Mouse (Mus musculus) kidney, embryonic 15.5 days (tissue): ENCODE measurements around the gene Opn4. TPM values are rescaled to one million over a fixed set of nuclear protein-coding genes. Genes with fewer than 3 reads are reported as not detected.

ENCODE experiments used
- ATAC-seq: fragments of 200-750 bp; cut with Nextera tagmentation; replicated peaks from 2 replicates; pipeline ENCODE4 v1.8.0; 2017; ENCODE audit warnings: moderate TSS enrichment; ENCODE audit not compliant: low FRiP score
- H3K27ac ChIP-seq: fragments of 300-500 bp; sonication (generic); 2 replicates; pipeline ENCODE4 v1.5.1; 2015; ENCODE audit warnings: mild to moderate bottlenecking, inconsistent platforms
- H3K27me3 ChIP-seq: fragments of 300-500 bp; sonication (generic); 2 replicates; pipeline ENCODE4 v1.6.1; 2015; ENCODE audit warnings: inconsistent platforms
- H3K36me3 ChIP-seq: fragments of 300-500 bp; sonication (generic); 2 replicates; pipeline ENCODE4 v1.6.1; 2015; ENCODE audit warnings: inconsistent platforms
- H3K4me1 ChIP-seq: fragments of 300-500 bp; sonication (generic); 2 replicates; pipeline ENCODE4 v1.6.1; 2015; ENCODE audit warnings: inconsistent platforms
- H3K4me2 ChIP-seq: fragments of 300-500 bp; sonication (generic); 2 replicates; pipeline ENCODE4 v1.6.1; 2015; ENCODE audit warnings: moderate library complexity, mild to moderate bottlenecking, inconsistent platforms
- H3K4me3 ChIP-seq: fragments of 300-500 bp; sonication (generic); replicated peaks from 2 replicates; pipeline ENCODE4 v1.5.1; 2015; ENCODE audit warnings: mild to moderate bottlenecking, inconsistent platforms
- H3K9ac ChIP-seq: fragments of 300-500 bp; sonication (generic); 2 replicates; pipeline ENCODE4 v1.6.1; 2015; ENCODE audit warnings: mild to moderate bottlenecking, inconsistent platforms
- H3K9me3 ChIP-seq: fragments of 300-500 bp; sonication (generic); replicated peaks from 2 replicates; pipeline ENCODE4 v1.6.1; 2016; ENCODE audit warnings: inconsistent platforms
- WGBS: fragments of 180-500 bp; shearing (Covaris S2); methylation state at CpG from one replicate; pipeline ENCODE4 v1.1.7; 2015; ENCODE audit warnings: mixed read lengths; 5-methylcytosine and 5-hydroxymethylcytosine counted together
- polyA plus RNA-seq: library from polyadenylated mRNA; unstranded; fragments of >200 nt; fragmentation: Nextera tagmentation; extraction: Ambion mirVana; gene quantifications from 2 replicates; pipeline ENCODE4 v1.2.1, GENCODE M21; 2015

Gene Opn4
- polyA plus RNA-seq, 1 experiment from 2014 or later, result 0.45 TPM

DNA sequence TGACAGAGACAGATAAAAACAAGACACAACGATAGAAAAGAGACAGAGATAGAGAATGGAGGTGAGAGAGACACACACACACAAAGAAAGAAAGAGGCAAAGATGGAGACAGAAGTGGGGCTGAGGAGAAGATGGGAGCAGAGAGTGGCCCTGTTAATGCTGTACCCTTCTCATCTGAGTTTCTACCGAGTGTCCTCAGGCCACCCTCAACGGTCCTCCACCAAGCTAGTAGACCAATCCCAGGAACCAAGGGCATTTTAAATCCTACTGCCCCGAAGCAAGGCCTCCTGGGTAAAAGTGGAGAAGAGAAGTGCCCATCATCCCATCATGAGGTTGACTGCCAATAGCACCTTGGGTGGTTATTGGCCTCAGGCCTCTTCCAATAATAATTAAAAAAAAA lies 29.0 kb downstream of the Opn4 start:
- Histone ChIP-seq H3K4me1 (peaks cover 29% of the 10 kb centered on the region), H3K4me3 (no peak overlapping the region), H3K4me2 (no peak overlapping the region), H3K9ac (no peak overlapping the region), H3K27ac (no peak overlapping the region), H3K36me3 (no peaks in the 10 kb centered on the region), H3K9me3 (no peaks in the 10 kb centered on the region), H3K27me3 (peaks cover 7% of the 10 kb centered on the region; the same call in 1 of the 2 replicates)
- 90% methylated on average over 4 of the region's 4 CpGs for WGBS
- no peak for ATAC-seq

DNA sequence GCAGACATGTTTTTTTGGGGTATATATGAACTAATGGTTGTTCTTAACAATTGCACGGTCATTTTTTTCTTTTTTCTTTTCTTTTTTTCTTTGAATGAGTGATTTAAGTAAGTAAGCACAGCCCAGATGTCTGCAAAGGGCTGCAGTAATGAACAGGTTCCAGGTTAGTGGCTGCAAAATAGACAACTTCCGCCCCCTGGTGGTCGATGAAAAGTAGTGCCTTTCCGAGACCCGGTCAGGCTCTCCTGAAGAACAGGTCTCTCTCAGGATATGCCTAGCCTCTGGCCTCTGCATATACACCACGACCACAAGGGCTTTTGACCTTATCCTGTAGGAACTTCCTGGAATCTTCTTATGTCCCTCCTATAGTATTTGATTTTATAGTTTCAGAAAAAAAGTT lies 29.6 kb downstream of the Opn4 start:
- peak; percentile 78 for ATAC-seq
- H3K27ac ChIP-seq, result no peak overlapping the region
- WGBS, result 1% methylated on average over 6 of the region's 6 CpGs
- H3K4me2 ChIP-seq, result peak overlapping the region; percentile 67
- peaks cover 7% of the 10 kb centered on the region; the same call in 1 of the 2 replicates for H3K27me3 ChIP-seq
- no peak overlapping the region for H3K9ac ChIP-seq
- H3K36me3 ChIP-seq, result no peaks in the 10 kb centered on the region
- no peaks in the 10 kb centered on the region for H3K9me3 ChIP-seq
- H3K4me3 ChIP-seq, result peak overlapping the region; percentile 34; the same call in 1 of the 2 replicates
- peaks cover 34% of the 10 kb centered on the region for H3K4me1 ChIP-seq

DNA sequence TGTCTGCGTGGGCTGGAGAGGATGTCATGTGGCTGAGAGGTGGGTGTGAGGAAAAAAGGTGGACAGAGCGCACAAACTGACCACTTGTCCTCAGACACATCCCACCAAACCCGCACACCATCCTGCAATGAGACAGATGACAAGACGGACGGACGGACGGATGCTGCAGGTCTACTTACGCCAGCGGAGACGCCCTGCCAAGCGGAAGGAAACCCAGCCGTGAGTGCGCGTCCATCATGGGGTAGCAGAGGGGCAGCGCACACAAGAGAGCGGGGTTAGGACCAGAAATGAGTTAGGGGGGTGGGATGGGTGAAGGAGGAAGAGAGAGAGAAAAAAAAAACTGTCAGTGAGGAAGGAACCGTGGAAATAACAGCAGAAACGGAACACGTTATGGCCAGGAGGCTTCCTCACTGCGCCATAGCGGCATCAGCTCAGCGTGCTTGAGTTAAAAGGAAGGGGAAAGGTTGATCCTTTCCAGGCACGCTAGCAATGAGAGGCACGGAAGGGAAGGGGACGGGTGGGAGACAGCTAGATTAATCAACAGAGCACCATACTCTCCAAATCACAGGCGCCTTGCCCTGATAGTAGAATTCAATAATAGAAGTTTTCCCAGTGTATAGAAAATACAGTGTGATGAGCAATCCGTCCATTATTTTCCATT lies 30.3 kb downstream of the Opn4 start:
- ATAC-seq, result no peak
- H3K9ac ChIP-seq, result 0 out of 2 replicates have a peak overlapping the region, but pooled peaks have one; percentile 35
- H3K4me1 ChIP-seq, result peaks cover 34% of the 10 kb centered on the region
- H3K36me3 ChIP-seq, result no peaks in the 10 kb centered on the region
- 34% methylated on average over 27 of the region's 27 CpGs for WGBS
- H3K4me3 ChIP-seq, result peak overlapping the region; percentile 34
- no peak overlapping the region for H3K27ac ChIP-seq
- H3K4me2 ChIP-seq, result peak overlapping the region; percentile 67
- H3K27me3 ChIP-seq, result peaks cover 7% of the 10 kb centered on the region; the same call in 1 of the 2 replicates
- no peaks in the 10 kb centered on the region for H3K9me3 ChIP-seq

DNA sequence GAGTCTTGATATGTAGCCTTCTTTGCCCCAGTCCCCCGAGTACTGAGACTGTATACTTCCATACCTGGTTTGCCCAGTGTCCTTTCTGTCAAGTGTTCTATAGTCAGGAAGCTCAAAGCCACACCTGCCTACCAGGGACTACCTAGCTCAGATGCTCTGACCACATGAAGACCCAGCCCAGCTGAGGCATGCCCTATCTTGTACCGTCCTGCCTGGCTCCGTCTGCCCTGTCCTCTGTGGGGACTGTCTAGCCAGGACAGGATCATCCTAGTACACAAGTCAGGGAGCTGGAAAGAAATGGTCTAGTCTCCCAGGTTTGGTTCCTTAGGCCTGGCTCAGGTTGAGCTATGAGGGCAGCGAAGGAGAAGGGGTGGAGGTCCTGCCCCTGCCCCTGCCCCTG lies 31.3 kb downstream of the Opn4 start:
- Histone ChIP-seq H3K4me1 (peaks cover 31% of the 10 kb centered on the region), H3K4me2 (no peak overlapping the region), H3K4me3 (no peak overlapping the region), H3K27me3 (peaks cover 7% of the 10 kb centered on the region; the same call in 1 of the 2 replicates), H3K27ac (no peak overlapping the region), H3K36me3 (no peaks in the 10 kb centered on the region), H3K9me3 (no peaks in the 10 kb centered on the region), H3K9ac (no peak overlapping the region)
- WGBS, result 78% methylated on average over 4 of the region's 4 CpGs
- ATAC-seq, result no peak

DNA sequence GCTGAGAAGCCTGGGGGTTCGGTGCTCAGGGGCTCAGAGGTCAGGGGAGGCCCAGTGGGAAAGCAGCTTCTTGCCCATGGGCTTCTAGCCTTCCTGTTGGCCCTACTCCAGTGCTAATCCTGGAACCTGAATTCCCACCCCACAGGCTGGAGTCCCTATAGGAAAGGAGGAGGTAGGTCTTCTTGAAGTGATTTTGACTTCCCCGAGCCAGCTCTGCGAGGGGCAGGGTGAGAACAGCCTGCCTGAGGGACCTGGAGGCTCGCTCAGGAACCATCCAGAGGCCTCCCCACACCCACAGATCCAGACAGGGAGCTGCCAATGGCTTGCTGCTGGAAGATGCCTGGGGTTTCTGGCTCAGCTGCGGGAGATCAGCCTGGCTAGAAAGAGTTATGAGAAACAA lies 32.2 kb downstream of the Opn4 start:
- no peak for ATAC-seq
- Histone ChIP-seq H3K4me2 (no peak overlapping the region), H3K36me3 (no peaks in the 10 kb centered on the region), H3K27ac (no peak overlapping the region), H3K4me1 (peaks cover 31% of the 10 kb centered on the region), H3K4me3 (no peak overlapping the region), H3K9me3 (no peaks in the 10 kb centered on the region), H3K27me3 (peaks cover 7% of the 10 kb centered on the region; the same call in 1 of the 2 replicates), H3K9ac (no peak overlapping the region)
- 48% methylated on average over 5 of the region's 5 CpGs for WGBS

DNA sequence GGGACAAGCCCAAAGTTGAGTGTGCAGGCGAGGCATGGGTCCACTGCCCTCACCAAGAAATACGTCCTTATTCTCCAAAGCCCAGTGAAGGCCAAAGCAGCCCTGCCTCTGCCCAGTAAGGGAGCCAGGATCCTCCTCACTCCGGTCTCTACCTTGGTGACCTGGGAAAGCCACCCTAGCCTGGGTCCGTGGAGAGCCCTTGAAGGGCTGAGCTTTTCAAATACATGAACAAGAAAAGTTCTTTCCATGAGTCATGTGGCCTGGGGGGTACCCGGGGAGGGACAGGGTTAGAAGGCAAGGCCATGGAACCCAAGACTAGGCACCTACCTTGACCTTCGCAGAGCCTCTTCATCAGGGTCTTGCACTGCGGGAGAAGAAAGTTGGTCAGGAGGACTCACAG lies 33.4 kb downstream of the Opn4 start:
- no peaks in the 10 kb centered on the region for H3K9me3 ChIP-seq
- no peaks in the 10 kb centered on the region for H3K36me3 ChIP-seq
- H3K4me3 ChIP-seq, result no peak overlapping the region
- no peak overlapping the region for H3K4me2 ChIP-seq
- H3K9ac ChIP-seq, result no peak overlapping the region
- H3K27me3 ChIP-seq, result peaks cover 7% of the 10 kb centered on the region; the same call in 1 of the 2 replicates
- ATAC-seq, result no peak
- H3K4me1 ChIP-seq, result peaks cover 31% of the 10 kb centered on the region
- H3K27ac ChIP-seq, result no peak overlapping the region
- 91% methylated on average over 7 of the region's 7 CpGs for WGBS

DNA sequence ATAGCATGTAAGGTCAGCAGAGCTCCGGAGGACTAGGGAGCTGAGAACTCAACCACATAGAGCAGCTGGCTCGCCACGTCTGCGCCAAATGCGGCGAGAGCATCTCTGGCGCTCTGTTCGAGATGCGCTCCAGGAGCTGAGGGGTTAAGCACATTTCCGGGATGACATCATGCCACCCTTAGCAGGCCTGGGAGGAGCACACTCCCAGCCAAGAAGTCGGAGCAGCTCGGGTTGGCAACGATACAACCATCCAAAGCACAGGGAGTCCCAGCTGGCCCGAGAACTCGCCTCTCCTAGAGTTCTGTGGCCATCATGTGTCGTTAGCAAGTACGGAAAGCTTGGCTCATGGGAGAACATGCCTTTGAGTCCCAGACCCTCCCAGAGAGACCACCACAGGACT lies 34.2 kb downstream of the Opn4 start:
- Histone ChIP-seq H3K4me3 (no peak overlapping the region), H3K36me3 (no peaks in the 10 kb centered on the region), H3K4me1 (peaks cover 31% of the 10 kb centered on the region), H3K9ac (no peak overlapping the region), H3K9me3 (no peaks in the 10 kb centered on the region), H3K27ac (no peak overlapping the region), H3K4me2 (peak overlapping the region; percentile 7; the same call in 1 of the 2 replicates), H3K27me3 (peaks cover 7% of the 10 kb centered on the region; the same call in 1 of the 2 replicates)
- WGBS, result 66% methylated on average over 17 of the region's 17 CpGs
- ATAC-seq, result no peak; the same call in 1 of the 2 replicates

DNA sequence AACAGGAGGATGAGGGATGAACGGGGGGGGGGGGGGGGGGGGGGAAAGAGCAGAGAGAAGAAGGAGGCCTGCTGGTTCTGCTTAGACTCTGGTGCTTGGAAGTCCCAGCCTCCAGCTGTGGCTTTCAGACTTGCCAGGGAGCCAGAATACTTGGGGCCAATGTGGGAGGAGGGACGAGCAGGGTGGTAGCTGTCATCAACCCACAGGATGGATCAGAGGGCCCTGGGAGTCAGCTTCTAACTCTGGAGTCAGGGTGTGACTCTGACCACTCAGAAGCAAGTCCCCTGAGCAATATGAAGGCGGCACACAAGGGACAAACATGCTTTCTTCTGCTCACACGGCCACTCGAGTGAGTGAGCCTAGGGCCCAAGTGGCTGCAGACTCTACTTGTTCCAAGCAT lies 35.3 kb downstream of the Opn4 start:
- Histone ChIP-seq H3K27ac (no peak overlapping the region), H3K9me3 (no peaks in the 10 kb centered on the region), H3K4me3 (no peak overlapping the region), H3K4me2 (no peak overlapping the region), H3K9ac (no peak overlapping the region), H3K4me1 (peaks cover 26% of the 10 kb centered on the region), H3K27me3 (peaks cover 5% of the 10 kb centered on the region; the same call in 1 of the 2 replicates), H3K36me3 (no peaks in the 10 kb centered on the region)
- WGBS, result 74% methylated on average over 5 of the region's 5 CpGs
- no peak for ATAC-seq

DNA sequence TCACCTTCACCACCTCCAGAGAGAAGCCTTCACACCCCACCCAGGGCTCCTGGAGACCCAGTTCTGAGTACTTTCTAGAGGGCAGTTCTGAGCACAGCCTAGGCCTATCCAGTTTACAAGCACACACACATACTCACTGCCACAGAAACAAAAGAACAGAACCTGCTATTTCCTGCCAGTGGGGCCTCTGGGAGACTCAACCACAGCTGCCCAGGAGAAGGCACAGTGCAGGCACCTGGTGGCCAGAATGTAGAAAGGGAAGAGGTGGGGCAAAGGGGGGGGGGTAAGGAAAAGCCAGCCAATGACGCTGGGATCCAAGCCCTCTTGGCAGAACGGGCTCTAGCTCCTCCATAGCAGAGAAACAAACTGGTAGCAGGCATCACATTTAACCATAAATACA lies 37.5 kb downstream of the Opn4 start:
- Histone ChIP-seq H3K27me3 (no peaks in the 10 kb centered on the region), H3K9me3 (no peaks in the 10 kb centered on the region), H3K4me2 (no peak overlapping the region), H3K36me3 (no peaks in the 10 kb centered on the region), H3K4me1 (peaks cover 7% of the 10 kb centered on the region; the same call in 1 of the 2 replicates), H3K27ac (no peak overlapping the region), H3K4me3 (no peak overlapping the region), H3K9ac (no peak overlapping the region)
- ATAC-seq, result no peak
- WGBS, result 15% methylated on average over 2 of the region's 2 CpGs

DNA sequence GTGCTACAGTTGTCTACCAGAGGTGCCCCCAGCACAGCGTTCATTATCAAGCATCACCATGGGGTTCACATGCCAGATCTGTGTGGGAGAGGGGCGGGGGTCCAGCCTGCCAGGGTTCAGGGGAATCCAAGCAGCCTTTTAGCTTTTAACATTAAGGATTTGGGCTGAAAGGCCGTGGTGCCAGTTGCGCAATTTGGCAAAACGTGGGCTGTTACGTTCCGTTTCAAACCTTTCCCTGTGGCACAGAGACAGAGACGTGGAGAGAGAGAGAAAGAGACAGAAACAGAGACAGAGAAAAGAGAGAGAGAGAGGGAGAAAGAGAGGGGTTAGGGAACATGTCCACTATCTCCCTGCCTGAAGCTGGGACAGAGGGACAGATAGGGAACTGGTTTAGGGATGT lies 38.3 kb downstream of the Opn4 start:
- Histone ChIP-seq H3K27ac (no peak overlapping the region), H3K36me3 (no peaks in the 10 kb centered on the region), H3K4me2 (no peak overlapping the region), H3K9ac (no peak overlapping the region), H3K27me3 (no peaks in the 10 kb centered on the region), H3K9me3 (no peaks in the 10 kb centered on the region), H3K4me1 (peaks cover 5% of the 10 kb centered on the region; the same call in 1 of the 2 replicates), H3K4me3 (no peak overlapping the region)
- WGBS, result 91% methylated on average over 8 of the region's 8 CpGs
- ATAC-seq, result no peak

DNA sequence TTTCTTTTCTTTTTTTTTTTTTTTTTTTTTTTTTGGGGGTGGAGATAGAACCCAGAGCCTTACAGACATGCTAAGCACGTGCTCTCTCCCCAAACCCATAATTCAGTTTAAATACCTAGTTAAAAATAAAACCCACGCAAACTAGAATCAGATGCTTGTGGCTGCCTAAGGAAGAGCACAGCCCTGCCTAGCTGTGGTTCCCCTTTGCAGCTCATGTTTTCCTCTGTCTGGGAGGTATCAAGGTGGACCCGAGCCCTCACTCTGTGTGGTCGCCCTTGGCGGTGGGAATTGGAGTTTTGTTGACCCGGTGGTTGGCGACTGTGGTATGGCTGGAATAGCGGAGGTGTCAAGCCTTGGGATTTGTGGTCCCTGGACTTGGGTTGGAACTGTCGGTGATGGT lies 41.0 kb downstream of the Opn4 start:
- ATAC-seq, result no peak
- Histone ChIP-seq H3K9me3 (no peaks in the 10 kb centered on the region), H3K27me3 (peaks cover 4% of the 10 kb centered on the region; the same call in 1 of the 2 replicates), H3K36me3 (no peaks in the 10 kb centered on the region), H3K4me2 (no peak overlapping the region), H3K4me3 (no peak overlapping the region), H3K4me1 (peaks cover 7% of the 10 kb centered on the region; the same call in 1 of the 2 replicates), H3K27ac (no peak overlapping the region), H3K9ac (no peak overlapping the region)
- WGBS, result 80% methylated on average over 9 of the region's 9 CpGs

DNA sequence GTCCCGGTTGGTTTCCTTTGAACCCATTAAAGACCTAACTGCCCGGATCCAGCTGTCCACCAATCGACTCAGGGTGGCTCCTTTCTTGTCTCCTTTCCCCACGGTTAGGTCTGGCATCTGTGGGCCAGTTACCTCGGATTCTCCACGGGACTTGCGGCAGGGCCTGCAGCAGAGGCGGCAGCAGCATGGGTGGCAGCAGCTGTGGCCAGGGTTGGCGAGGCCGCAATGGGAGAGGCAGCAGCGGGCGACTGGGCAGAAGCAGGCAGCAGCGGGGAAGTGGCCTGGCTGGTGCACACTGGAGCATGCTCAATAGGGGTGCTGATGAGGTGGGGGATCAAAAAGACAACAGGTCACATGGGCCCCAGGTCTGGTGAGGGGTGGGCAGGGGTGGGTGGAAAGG lies 44.7 kb downstream of the Opn4 start:
- H3K4me2 ChIP-seq, result no peak overlapping the region
- ATAC-seq, result 0 out of 2 replicates have a peak, but pooled peaks have one; percentile 17

More for the DNA sequence above, 44.7 kb downstream of the Opn4 start:
- Histone ChIP-seq H3K27ac (no peak overlapping the region), H3K9ac (no peak overlapping the region), H3K4me1 (peaks cover 14% of the 10 kb centered on the region), H3K27me3 (peaks cover 12% of the 10 kb centered on the region), H3K9me3 (no peaks in the 10 kb centered on the region), H3K4me3 (no peak overlapping the region), H3K36me3 (no peaks in the 10 kb centered on the region)
- WGBS, result 67% methylated on average over 13 of the region's 13 CpGs
